Mouse (Mus musculus): ENCODE results near the gene Slc30a7.

Slc30a7 gene

GRCm38 (mm10) chr3:115992103-115992502 lies 15.1 kb downstream of the Slc30a7 start:
- DNase-seq (ENCODE audit: low read depth, low spot score), result no peak

- no peak for DNase-seq (ENCODE audit: low read depth, low spot score)
These were observed 21.9 kb downstream of the Slc30a7 start for GRCm38 (mm10) chr3:115985183-115985892.

GRCm38 (mm10) chr3:115984653-115985052 lies 22.6 kb downstream of the Slc30a7 start:
- DNase-seq (ENCODE audit: low read depth, low spot score), result no peak

GRCm38 (mm10) chr3:115983217-115983616 lies 24.0 kb downstream of the Slc30a7 start:
- DNase-seq (ENCODE audit: low read depth, low spot score), result no peak

GRCm38 (mm10) chr3:115979000-115979399 lies 28.2 kb downstream of the Slc30a7 start:
- no peak for DNase-seq (ENCODE audit: low read depth, low spot score)

- DNase-seq (ENCODE audit: low read depth, low spot score), result no peak
These were observed 32.2 kb downstream of the Slc30a7 start for GRCm38 (mm10) chr3:115974995-115975394.

- DNase-seq (ENCODE audit: low read depth, low spot score), result no peak
These were observed 33.0 kb downstream of the Slc30a7 start for GRCm38 (mm10) chr3:115974228-115974627.

GRCm38 (mm10) chr3:115971891-115972646 lies 35.1 kb downstream of the Slc30a7 start:
- no peak for DNase-seq (ENCODE audit: low read depth, low spot score)

- no peak for DNase-seq (ENCODE audit: low read depth, low spot score)
These were observed 36.0 kb downstream of the Slc30a7 start for GRCm38 (mm10) chr3:115971045-115971785.

GRCm38 (mm10) chr3:115968745-115969530 lies 38.3 kb downstream of the Slc30a7 start:
- DNase-seq (ENCODE audit: low read depth, low spot score), result no peak

- DNase-seq (ENCODE audit: low read depth, low spot score), result no peak
These were observed 43.1 kb downstream of the Slc30a7 start for GRCm38 (mm10) chr3:115964071-115964470.

- DNase-seq (ENCODE audit: low read depth, low spot score), result no peak
These were observed 43.6 kb downstream of the Slc30a7 start for GRCm38 (mm10) chr3:115963597-115963996.

GRCm38 (mm10) chr3:115962028-115962415 lies 45.2 kb downstream of the Slc30a7 start:
- no peak for DNase-seq (ENCODE audit: low read depth, low spot score)

- DNase-seq (ENCODE audit: low read depth, low spot score), result no peak
These were observed 45.7 kb downstream of the Slc30a7 start for GRCm38 (mm10) chr3:115961311-115962027.

GRCm38 (mm10) chr3:115957223-115957622 lies 50.0 kb downstream of the Slc30a7 start:
- DNase-seq (ENCODE audit: low read depth, low spot score), result no peak

GRCm38 (mm10) chr3:115953088-115953487 lies 54.1 kb downstream of the Slc30a7 start:
- no peak for DNase-seq (ENCODE audit: low read depth, low spot score)

GRCm38 (mm10) chr3:115952356-115952755 lies 54.9 kb downstream of the Slc30a7 start:
- no peak for DNase-seq (ENCODE audit: low read depth, low spot score)

- no peak for DNase-seq (ENCODE audit: low read depth, low spot score)
These were observed 56.0 kb downstream of the Slc30a7 start for GRCm38 (mm10) chr3:115951221-115951620.

- no peak for DNase-seq (ENCODE audit: low read depth, low spot score)
These were observed 57.0 kb downstream of the Slc30a7 start for GRCm38 (mm10) chr3:115949921-115950877.
